Mouse (Mus musculus): ENCODE results near the gene Jph2. TPM values are rescaled to one million over a fixed set of nuclear protein-coding genes. Genes with fewer than 3 reads are reported as not detected.

The Jph2 gene
- polyA plus RNA-seq, 1 experiment from 2014 or later, result 0.43 TPM

- WGBS, result 86% methylated on average over 6 of the region's 6 CpGs
- no peaks in the 10 kb centered on the region for H3K27me3 ChIP-seq (ENCODE audit: control insufficient read depth, insufficient read depth, low read length)
- H3K4me2 ChIP-seq (replicated peaks; ENCODE audit: low read depth, low read length), result no peak overlapping the region
- H3K27ac ChIP-seq (ENCODE audit: low read depth, low read length), result no peak overlapping the region
- H3K4me1 ChIP-seq (replicated peaks; ENCODE audit: control insufficient read depth, insufficient read depth, low read length), result no peaks in the 10 kb centered on the region
- no peak for DNase-seq (ENCODE audit: low spot score)
- H3K9ac ChIP-seq (ENCODE audit: low read depth, low read length), result no peak overlapping the region
- no peak overlapping the region for H3K4me3 ChIP-seq (ENCODE audit: low read depth, low read length)
- ATAC-seq (ENCODE audit: low FRiP score), result no peak
- no peaks in the 10 kb centered on the region for H3K9me3 ChIP-seq (ENCODE audit: control insufficient read depth, low read length)
- H3K36me3 ChIP-seq (ENCODE audit: control insufficient read depth, insufficient read depth, low read length), result no peaks in the 10 kb centered on the region
These were observed 66.4 kb downstream of the Jph2 start for GRCm38 (mm10) chr2:163331423-163331822.

GRCm38 (mm10) chr2:163330742-163331141 lies 67.1 kb downstream of the Jph2 start:
- no peak overlapping the region for H3K4me2 ChIP-seq (replicated peaks; ENCODE audit: low read depth, low read length)
- H3K9ac ChIP-seq (ENCODE audit: low read depth, low read length), result no peak overlapping the region
- WGBS, result 24% methylated on average over 7 of the region's 7 CpGs
- no peak overlapping the region for H3K4me3 ChIP-seq (ENCODE audit: low read depth, low read length)
- H3K36me3 ChIP-seq (ENCODE audit: control insufficient read depth, insufficient read depth, low read length), result no peaks in the 10 kb centered on the region
- no peak overlapping the region for H3K27ac ChIP-seq (ENCODE audit: low read depth, low read length)
- no peaks in the 10 kb centered on the region for H3K4me1 ChIP-seq (replicated peaks; ENCODE audit: control insufficient read depth, insufficient read depth, low read length)
- H3K9me3 ChIP-seq (ENCODE audit: control insufficient read depth, low read length), result no peaks in the 10 kb centered on the region
- no peaks in the 10 kb centered on the region for H3K27me3 ChIP-seq (ENCODE audit: control insufficient read depth, insufficient read depth, low read length)
- DNase-seq (ENCODE audit: low spot score) (peak; percentile 78), ATAC-seq (ENCODE audit: low FRiP score) (no peak)

DNA sequence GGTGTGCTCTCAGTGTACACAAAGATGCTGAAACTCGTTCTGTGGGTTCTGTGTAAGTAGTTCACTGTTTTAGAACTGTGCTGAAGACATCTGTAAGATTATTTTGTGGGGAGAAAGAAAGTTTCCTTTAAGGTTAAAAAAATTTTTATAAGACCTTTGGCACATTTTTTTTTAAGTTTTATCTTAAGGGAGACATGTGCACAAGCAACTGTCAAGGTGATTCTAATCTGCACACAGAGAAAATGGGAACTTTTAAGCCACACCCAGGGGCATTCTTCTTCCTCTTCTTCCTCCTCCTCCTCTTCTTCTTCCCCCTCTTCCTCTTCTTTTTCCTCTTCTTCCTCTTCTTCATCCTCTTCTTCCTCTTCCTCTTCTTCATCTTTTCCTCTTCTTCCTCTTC lies 74.6 kb downstream of the Jph2 start:
- no peaks in the 10 kb centered on the region for H3K9me3 ChIP-seq (ENCODE audit: control insufficient read depth, low read length)
- H3K27ac ChIP-seq (ENCODE audit: low read depth, low read length), result no peak overlapping the region
- H3K27me3 ChIP-seq (ENCODE audit: control insufficient read depth, insufficient read depth, low read length), result no peaks in the 10 kb centered on the region
- H3K4me2 ChIP-seq (replicated peaks; ENCODE audit: low read depth, low read length), result no peak overlapping the region
- no peak for ATAC-seq (ENCODE audit: low FRiP score)
- H3K4me1 ChIP-seq (replicated peaks; ENCODE audit: control insufficient read depth, insufficient read depth, low read length), result no peaks in the 10 kb centered on the region
- H3K36me3 ChIP-seq (ENCODE audit: control insufficient read depth, insufficient read depth, low read length), result peaks cover 2% of the 10 kb centered on the region; the same call in 1 of the 2 replicates
- no peak overlapping the region for H3K4me3 ChIP-seq (ENCODE audit: low read depth, low read length)
- DNase-seq (ENCODE audit: low spot score), result no peak
- WGBS, result 53% methylated on average over 1 of the region's 1 CpGs
- no peak overlapping the region for H3K9ac ChIP-seq (ENCODE audit: low read depth, low read length)

DNA sequence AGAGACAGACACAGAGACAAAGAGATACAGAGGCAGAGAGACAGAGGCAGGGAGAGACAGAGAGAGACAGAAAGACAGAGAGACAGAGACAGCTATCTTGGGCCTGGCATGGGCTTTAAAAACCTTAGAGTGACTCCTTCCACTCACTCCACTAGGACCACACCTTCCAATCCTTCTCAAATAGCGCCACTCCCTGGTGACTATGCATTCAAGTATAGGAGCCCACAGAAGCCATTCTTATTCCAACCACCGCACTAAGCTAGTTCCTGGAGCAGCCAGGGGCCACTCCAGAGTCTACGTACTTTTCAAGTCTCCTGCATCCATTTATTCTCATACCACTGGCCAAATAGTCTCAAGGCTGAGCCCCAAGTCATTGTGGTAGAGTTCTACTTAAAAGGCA lies 79.0 kb downstream of the Jph2 start:
- Histone ChIP-seq H3K36me3 (ENCODE audit: control insufficient read depth, insufficient read depth, low read length) (peaks cover 6% of the 10 kb centered on the region; the same call in 1 of the 2 replicates), H3K9ac (ENCODE audit: low read depth, low read length) (no peak overlapping the region), H3K4me2 (replicated peaks; ENCODE audit: low read depth, low read length) (no peak overlapping the region), H3K27ac (ENCODE audit: low read depth, low read length) (no peak overlapping the region), H3K9me3 (ENCODE audit: control insufficient read depth, low read length) (no peaks in the 10 kb centered on the region), H3K27me3 (ENCODE audit: control insufficient read depth, insufficient read depth, low read length) (no peaks in the 10 kb centered on the region), H3K4me3 (ENCODE audit: low read depth, low read length) (no peak overlapping the region), H3K4me1 (replicated peaks; ENCODE audit: control insufficient read depth, insufficient read depth, low read length) (no peaks in the 10 kb centered on the region)
- no peak for ATAC-seq (ENCODE audit: low FRiP score)
- 88% methylated on average over 3 of the region's 3 CpGs for WGBS
- DNase-seq (ENCODE audit: low spot score), result no peak

DNA sequence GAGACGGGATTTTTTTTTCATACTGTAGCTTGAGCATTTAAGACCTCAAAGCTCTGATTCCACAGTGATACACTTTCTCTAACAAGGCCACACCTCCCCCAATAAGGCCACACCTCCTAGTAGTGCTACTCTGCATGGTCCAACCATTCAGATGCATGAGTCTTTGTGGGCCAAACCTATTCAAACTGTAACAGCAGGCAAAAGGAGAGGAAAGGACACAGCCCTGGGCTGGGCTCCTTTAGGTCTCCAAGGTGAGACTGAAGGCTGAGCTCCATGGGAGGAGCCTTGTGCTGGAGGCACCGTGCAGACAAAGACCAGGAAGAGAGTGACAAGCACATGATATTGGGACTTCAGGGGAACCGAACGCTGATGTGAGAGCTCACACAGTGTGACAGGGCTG lies 80.5 kb downstream of the Jph2 start:
- H3K36me3 ChIP-seq (ENCODE audit: control insufficient read depth, insufficient read depth, low read length), result peaks cover 6% of the 10 kb centered on the region; the same call in 1 of the 2 replicates
- H3K4me3 ChIP-seq (ENCODE audit: low read depth, low read length), result no peak overlapping the region
- no peak overlapping the region for H3K9ac ChIP-seq (ENCODE audit: low read depth, low read length)
- no peak overlapping the region for H3K27ac ChIP-seq (ENCODE audit: low read depth, low read length)
- ATAC-seq (ENCODE audit: low FRiP score) (no peak), DNase-seq (ENCODE audit: low spot score) (no peak)
- no peaks in the 10 kb centered on the region for H3K4me1 ChIP-seq (replicated peaks; ENCODE audit: control insufficient read depth, insufficient read depth, low read length)
- 78% methylated on average over 4 of the region's 4 CpGs for WGBS
- H3K4me2 ChIP-seq (replicated peaks; ENCODE audit: low read depth, low read length), result no peak overlapping the region
- no peaks in the 10 kb centered on the region for H3K9me3 ChIP-seq (ENCODE audit: control insufficient read depth, low read length)
- H3K27me3 ChIP-seq (ENCODE audit: control insufficient read depth, insufficient read depth, low read length), result no peaks in the 10 kb centered on the region

DNA sequence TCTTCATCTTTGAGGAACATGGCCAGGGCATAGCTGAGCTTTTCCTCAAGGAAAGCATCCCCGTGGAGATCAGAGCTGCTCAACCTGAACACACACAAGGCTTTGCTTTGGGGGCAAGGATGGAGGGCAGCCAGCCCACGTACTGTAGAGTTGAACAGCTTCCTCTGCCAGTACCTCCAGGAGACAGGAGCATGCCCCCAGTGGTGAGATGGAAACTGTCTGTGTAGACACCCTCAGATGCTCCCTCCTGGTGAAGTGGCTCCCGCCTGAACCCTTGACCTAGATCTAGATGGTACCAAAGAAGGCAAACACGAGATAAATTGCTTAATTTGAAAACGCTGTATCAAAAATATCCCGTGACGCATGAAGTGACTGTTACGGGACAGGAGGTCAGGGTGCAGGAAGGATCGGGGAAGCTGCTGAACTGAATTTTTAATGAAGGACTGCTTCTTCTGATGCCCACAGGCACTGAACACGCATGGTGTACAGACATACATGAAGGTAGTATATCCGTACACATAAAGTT lies 87.6 kb downstream of the Jph2 start:
- 81% methylated on average over 11 of the region's 11 CpGs for WGBS
- Histone ChIP-seq H3K27ac (ENCODE audit: low read depth, low read length) (no peak overlapping the region), H3K27me3 (ENCODE audit: control insufficient read depth, insufficient read depth, low read length) (no peaks in the 10 kb centered on the region), H3K9me3 (ENCODE audit: control insufficient read depth, low read length) (no peaks in the 10 kb centered on the region), H3K4me1 (replicated peaks; ENCODE audit: control insufficient read depth, insufficient read depth, low read length) (no peaks in the 10 kb centered on the region), H3K4me3 (ENCODE audit: low read depth, low read length) (no peak overlapping the region), H3K36me3 (ENCODE audit: control insufficient read depth, insufficient read depth, low read length) (no peaks in the 10 kb centered on the region), H3K4me2 (replicated peaks; ENCODE audit: low read depth, low read length) (no peak overlapping the region), H3K9ac (ENCODE audit: low read depth, low read length) (no peak overlapping the region)
- DNase-seq (ENCODE audit: low spot score) (no peak), ATAC-seq (ENCODE audit: low FRiP score) (no peak)

GRCm38 (mm10) chr2:163309376-163309775 lies 88.4 kb downstream of the Jph2 start:
- Histone ChIP-seq H3K36me3 (ENCODE audit: control insufficient read depth, insufficient read depth, low read length) (no peaks in the 10 kb centered on the region), H3K9me3 (ENCODE audit: control insufficient read depth, low read length) (no peaks in the 10 kb centered on the region), H3K4me3 (ENCODE audit: low read depth, low read length) (no peak overlapping the region), H3K27ac (ENCODE audit: low read depth, low read length) (no peak overlapping the region), H3K27me3 (ENCODE audit: control insufficient read depth, insufficient read depth, low read length) (no peaks in the 10 kb centered on the region), H3K4me1 (replicated peaks; ENCODE audit: control insufficient read depth, insufficient read depth, low read length) (no peaks in the 10 kb centered on the region), H3K4me2 (replicated peaks; ENCODE audit: low read depth, low read length) (no peak overlapping the region), H3K9ac (ENCODE audit: low read depth, low read length) (no peak overlapping the region)
- 79% methylated on average over 17 of the region's 17 CpGs for WGBS
- DNase-seq (ENCODE audit: low spot score), result no peak
- ATAC-seq (ENCODE audit: low FRiP score), result no peak

GRCm38 (mm10) chr2:163303037-163303436 lies 94.8 kb downstream of the Jph2 start:
- Histone ChIP-seq H3K27me3 (ENCODE audit: control insufficient read depth, insufficient read depth, low read length) (peaks cover 9% of the 10 kb centered on the region; the same call in 1 of the 2 replicates), H3K9me3 (ENCODE audit: control insufficient read depth, low read length) (no peaks in the 10 kb centered on the region), H3K36me3 (ENCODE audit: control insufficient read depth, insufficient read depth, low read length) (no peaks in the 10 kb centered on the region), H3K9ac (ENCODE audit: low read depth, low read length) (0 out of 2 replicates have a peak overlapping the region, but pooled peaks have one; percentile 11), H3K27ac (ENCODE audit: low read depth, low read length) (no peak overlapping the region), H3K4me1 (replicated peaks; ENCODE audit: control insufficient read depth, insufficient read depth, low read length) (peaks cover 10% of the 10 kb centered on the region), H3K4me3 (ENCODE audit: low read depth, low read length) (no peak overlapping the region), H3K4me2 (replicated peaks; ENCODE audit: low read depth, low read length) (no peak overlapping the region)
- 59% methylated on average over 9 of the region's 9 CpGs for WGBS
- DNase-seq (ENCODE audit: low spot score), result no peak
- no peak for ATAC-seq (ENCODE audit: low FRiP score)

DNA sequence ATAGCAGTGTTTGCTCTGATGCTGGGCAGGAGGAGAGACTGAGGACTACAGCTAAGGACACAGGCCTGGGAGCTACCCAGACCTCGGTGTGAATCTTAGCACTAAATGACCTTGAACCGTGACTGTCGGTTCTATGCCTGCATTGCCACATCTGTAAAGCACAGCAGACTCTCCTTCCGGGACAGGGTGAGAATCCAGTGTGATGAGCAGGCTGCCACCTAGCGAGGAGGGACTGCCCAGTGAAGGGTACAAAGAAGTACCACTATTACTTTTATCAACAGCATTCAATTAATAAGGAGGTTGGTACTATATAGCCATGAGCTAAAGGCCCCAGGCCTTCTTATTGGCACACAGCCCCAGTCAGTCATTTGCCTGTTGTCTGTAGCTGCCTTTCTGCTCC lies 96.2 kb downstream of the Jph2 start:
- Histone ChIP-seq H3K4me1 (replicated peaks; ENCODE audit: control insufficient read depth, insufficient read depth, low read length) (peaks cover 10% of the 10 kb centered on the region), H3K27ac (ENCODE audit: low read depth, low read length) (no peak overlapping the region), H3K4me3 (ENCODE audit: low read depth, low read length) (no peak overlapping the region), H3K9ac (ENCODE audit: low read depth, low read length) (no peak overlapping the region), H3K4me2 (replicated peaks; ENCODE audit: low read depth, low read length) (no peak overlapping the region), H3K9me3 (ENCODE audit: control insufficient read depth, low read length) (no peaks in the 10 kb centered on the region), H3K36me3 (ENCODE audit: control insufficient read depth, insufficient read depth, low read length) (no peaks in the 10 kb centered on the region), H3K27me3 (ENCODE audit: control insufficient read depth, insufficient read depth, low read length) (peaks cover 9% of the 10 kb centered on the region; the same call in 1 of the 2 replicates)
- DNase-seq (ENCODE audit: low spot score) (no peak), ATAC-seq (ENCODE audit: low FRiP score) (no peak)
- WGBS, result 53% methylated on average over 5 of the region's 5 CpGs

Data from hindbrain, embryonic 11.5 days (tissue).